Comparison of ENCODE assay signal across 24 mouse cellular contexts in genomic region chr3:122986906-122987305, GRCm38 (mm10). TPM values are rescaled to one million over a fixed set of nuclear protein-coding genes. Genes with fewer than 3 reads are reported as not detected.
DNase-seq lines count a peak whose midpoint lies in the region; ATAC-seq and TF ChIP-seq lines count a peak whose summit lies in the region.
"Had no signal": no experiment of that assay in that cellular context is flagged by ENCODE, and none has a peak within 500 bp of the region (broad histone marks: within the 10 kb centered on the region; RNA-seq: fewer than 3 reads in every experiment).

No protein-coding gene starts in this region.

- peak overlapping the region; percentile 65 for H3K27ac ChIP-seq in heart, embryonic 11.5 days (ENCODE audit: low read depth, low read length)
- H3K27ac ChIP-seq in intestine, embryonic 14.5 days (ENCODE audit: low read depth): 0 out of 2 replicates have a peak overlapping the region, but pooled peaks have one; percentile 16
- no peak overlapping the region for H3K27ac ChIP-seq in intestine, embryonic 15.5 days
- no peak overlapping the region for H3K27ac ChIP-seq in lung, postnatal 0 days (ENCODE audit: low read length)
- H3K27ac ChIP-seq: hindbrain, embryonic 12.5 days; limb, embryonic 12.5 days; midbrain, embryonic 12.5 days had no signal

- no peak overlapping the region for H3K9ac ChIP-seq in heart, embryonic 11.5 days (ENCODE audit: low read depth, low read length)
- H3K9ac ChIP-seq in intestine, embryonic 14.5 days (ENCODE audit: low read length): no peak overlapping the region
- H3K9ac ChIP-seq in intestine, embryonic 15.5 days: no peak overlapping the region
- no peak overlapping the region for H3K9ac ChIP-seq in lung, postnatal 0 days (replicated peaks; ENCODE audit: low read depth)
- H3K9ac ChIP-seq: forebrain, postnatal 0 days; hindbrain, embryonic 12.5 days; limb, embryonic 12.5 days; liver, postnatal 0 days; midbrain, embryonic 12.5 days had no signal

- H3K4me2 ChIP-seq in heart, embryonic 11.5 days: no peak overlapping the region
- no peak overlapping the region for H3K4me2 ChIP-seq in intestine, embryonic 14.5 days (ENCODE audit: low read length)
- no peak overlapping the region for H3K4me2 ChIP-seq in intestine, embryonic 15.5 days (replicated peaks)
- no peak overlapping the region for H3K4me2 ChIP-seq in lung, postnatal 0 days (replicated peaks; ENCODE audit: low read depth, low read length)
- H3K4me2 ChIP-seq: hindbrain, embryonic 12.5 days; limb, embryonic 12.5 days; liver, embryonic 11.5 days; midbrain, embryonic 12.5 days had no signal

- H3K36me3 ChIP-seq in heart, embryonic 11.5 days (ENCODE audit: control insufficient read depth, insufficient read depth, low read length): no peaks in the 10 kb centered on the region
- H3K36me3 ChIP-seq in intestine, embryonic 14.5 days (ENCODE audit: control insufficient read depth, insufficient read depth, low read length): no peaks in the 10 kb centered on the region
- no peaks in the 10 kb centered on the region for H3K36me3 ChIP-seq in intestine, embryonic 15.5 days
- H3K36me3 ChIP-seq in lung, postnatal 0 days (ENCODE audit: insufficient read depth, low read length): no peaks in the 10 kb centered on the region
- H3K36me3 ChIP-seq: G1E; hindbrain, embryonic 12.5 days; limb, embryonic 12.5 days; midbrain, embryonic 12.5 days had no signal

- no peak overlapping the region for H3K4me3 ChIP-seq in heart, embryonic 11.5 days (ENCODE audit: low read depth, low read length)
- no peak overlapping the region for H3K4me3 ChIP-seq in intestine, embryonic 14.5 days (ENCODE audit: low read depth, low read length)
- no peak overlapping the region for H3K4me3 ChIP-seq in intestine, embryonic 15.5 days (replicated peaks)
- no peak overlapping the region for H3K4me3 ChIP-seq in lung, postnatal 0 days (ENCODE audit: low read depth, low read length)
- H3K4me3 ChIP-seq: hindbrain, embryonic 12.5 days; limb, embryonic 12.5 days; midbrain, embryonic 12.5 days had no signal

- H3K4me1 ChIP-seq in heart, embryonic 11.5 days (ENCODE audit: control insufficient read depth, insufficient read depth, low read length): peaks cover 15% of the 10 kb centered on the region
- H3K4me1 ChIP-seq in intestine, embryonic 14.5 days (replicated peaks; ENCODE audit: control insufficient read depth, insufficient read depth, low read length): peaks cover 11% of the 10 kb centered on the region; the same call in 1 of the 2 replicates
- H3K4me1 ChIP-seq in intestine, embryonic 15.5 days (replicated peaks): peaks cover 4% of the 10 kb centered on the region
- peaks cover 12% of the 10 kb centered on the region for H3K4me1 ChIP-seq in lung, postnatal 0 days (ENCODE audit: insufficient read depth, low read depth, low read length)

- WGBS in heart, embryonic 11.5 days (ENCODE audit: insufficient replicate concordance): 74% methylated on average over 11 of the region's 11 CpGs
- 77% methylated on average over 11 of the region's 11 CpGs for WGBS in intestine, embryonic 14.5 days
- WGBS in intestine, embryonic 15.5 days: 77% methylated on average over 11 of the region's 11 CpGs
- 62% methylated on average over 11 of the region's 11 CpGs for WGBS in lung, postnatal 0 days

- intact Hi-C loops in heart, postnatal 36 days (cut with DNase I): no loop called here

- no peaks in the 10 kb centered on the region for H3K9me3 ChIP-seq in heart, embryonic 11.5 days (replicated peaks; ENCODE audit: control insufficient read depth, low read length)
- H3K9me3 ChIP-seq in intestine, embryonic 14.5 days (ENCODE audit: control insufficient read depth, low read length): no peaks in the 10 kb centered on the region
- H3K9me3 ChIP-seq in intestine, embryonic 15.5 days: no peaks in the 10 kb centered on the region
- H3K9me3 ChIP-seq in lung, postnatal 0 days (ENCODE audit: low read length): no peaks in the 10 kb centered on the region
- H3K9me3 ChIP-seq: G1E; hindbrain, embryonic 12.5 days; limb, embryonic 12.5 days; midbrain, embryonic 12.5 days had no signal

- no peak for ATAC-seq in heart, embryonic 11.5 days (replicated peaks; ENCODE audit: insufficient number of reproducible peaks, low FRiP score, low TSS enrichment)
- ATAC-seq in intestine, embryonic 14.5 days (replicated peaks; ENCODE audit: low FRiP score, low TSS enrichment, low read depth): no peak
- ATAC-seq in intestine, embryonic 15.5 days: no peak
- no peak for ATAC-seq in lung, postnatal 0 days
- ATAC-seq: activated CD4-positive, CD25-positive, alpha-beta regulatory T cell, adult 4 months; forebrain, postnatal 0 days; liver, postnatal 0 days had no signal

- TF ChIP-seq EP300 in lung, postnatal 0 days (IDR thresholded peaks at IDR 0.05): no peak

- H3K27me3 ChIP-seq in heart, embryonic 11.5 days (ENCODE audit: control insufficient read depth, insufficient read depth, low read length): no peaks in the 10 kb centered on the region
- H3K27me3 ChIP-seq in intestine, embryonic 14.5 days (replicated peaks; ENCODE audit: control insufficient read depth, insufficient read depth, low read length): no peaks in the 10 kb centered on the region
- H3K27me3 ChIP-seq in intestine, embryonic 15.5 days (replicated peaks): no peaks in the 10 kb centered on the region
- no peaks in the 10 kb centered on the region for H3K27me3 ChIP-seq in lung, postnatal 0 days (replicated peaks; ENCODE audit: insufficient read depth, low read length)
- H3K27me3 ChIP-seq: hindbrain, embryonic 12.5 days; limb, embryonic 12.5 days; midbrain, embryonic 12.5 days had no signal

- no peak for DNase-seq in heart, postnatal 36 days
- DNase-seq in intestine, embryonic 14.5 days (ENCODE audit: low spot score): no peak
- DNase-seq in lung, postnatal 0 days (ENCODE audit: low spot score): peak; percentile 34
- DNase-seq in lung, postnatal 25 days (ENCODE audit: low spot score): no peak
- DNase-seq in left cerebral cortex, adult 8-10 months (ENCODE audit: low spot score in 2 of 2): no peak
- DNase-seq: cerebellum, adult 11-12 months; cerebellum, postnatal 10 days; forebrain, postnatal 0 days; gastrocnemius, postnatal 25 days; layer of hippocampus, postnatal 36 days; liver, postnatal 0 days had no signal

- TF ChIP-seq CTCF in lung, postnatal 0 days (IDR thresholded peaks at IDR 0.05): no peak

RNA-seq across cellular contexts. Expression of gene Usp53, which starts 2.6 kb away (rescaled TPM):
- 7.9 and 11.0 TPM in 2 replicates for polyA plus RNA-seq in heart, embryonic 11.5 days (2014; fragmentation: Nextera tagmentation; extraction: Ambion mirVana)
- total RNA-seq in heart, postnatal 36 days (2021): 10 to 100 TPM in 1 of 2 experiments, 1 to 10 TPM in 1; 8.6 to 12.5 TPM
- polyA plus RNA-seq in intestine, embryonic 14.5 days (2014; fragmentation: Nextera tagmentation; extraction: Ambion mirVana): 12.7 and 15.4 TPM in 2 replicates
- polyA plus RNA-seq in intestine, embryonic 15.5 days (2015; fragmentation: Nextera tagmentation; extraction: Ambion mirVana): 12.1 and 12.4 TPM in 2 replicates
- 9.6 and 10.1 TPM in 2 replicates for polyA plus RNA-seq in lung, postnatal 0 days (2015; fragmentation: Nextera tagmentation; extraction: Ambion mirVana)
- 10 to 100 TPM; 25.4 to 31.4 (median 27.0) TPM for total RNA-seq in left cerebral cortex, adult 8-10 months (2022)

RNA-seq across cellular contexts. Expression of gene Myoz2, which starts 47.9 kb away (rescaled TPM):
- 100 and 111 TPM in 2 replicates for polyA plus RNA-seq in heart, embryonic 11.5 days (2014; fragmentation: Nextera tagmentation; extraction: Ambion mirVana)
- 1,000 to 10,000 TPM; 2,084 to 2,239 TPM for total RNA-seq in heart, postnatal 36 days (2021)
- not detected in 2 replicates for polyA plus RNA-seq in intestine, embryonic 14.5 days (2014; fragmentation: Nextera tagmentation; extraction: Ambion mirVana)
- 0.59 TPM in 1 of 2 replicates, not detected in the other for polyA plus RNA-seq in intestine, embryonic 15.5 days (2015; fragmentation: Nextera tagmentation; extraction: Ambion mirVana)
- polyA plus RNA-seq in lung, postnatal 0 days (2015; fragmentation: Nextera tagmentation; extraction: Ambion mirVana): 3.7 and 5.5 TPM in 2 replicates
- total RNA-seq in left cerebral cortex, adult 8-10 months (2022): 1 to 10 TPM in 2 of 4 experiments, under 1 TPM in 2; 0.53 to 1.6 (median 1.2) TPM
- total RNA-seq: left cerebral cortex, postnatal 14 days; megakaryocyte progenitor cell, adult 5-6 weeks had no signal
- polyA plus RNA-seq: activated CD4-positive, CD25-positive, alpha-beta regulatory T cell, adult 4 months; cortical plate, adult 2 months; forebrain, embryonic 11.5 days; forebrain, postnatal 0 days; G1E; midbrain, embryonic 12.5 days; small intestine, adult 2 months had no signal

Comparison
In these comparisons a context has a peak if more than half of its experiments do, and no peak if none do; other contexts are left out.
1. H3K27ac ChIP-seq: peak in heart, embryonic 11.5 days (single experiment) and intestine, embryonic 14.5 days (single experiment); none in intestine, embryonic 15.5 days (single experiment) and lung, postnatal 0 days (single experiment).
2. RNA of gene Myoz2, which starts 47.9 kb away (polyA plus RNA-seq): 100 to 111 TPM in heart, embryonic 11.5 days; 3.7 to 5.5 TPM in lung, postnatal 0 days, 0.59 TPM in intestine, embryonic 15.5 days and not detected in intestine, embryonic 14.5 days; every median in the first group is over 10 times any median in the second.